ENCODE assay signal across 10 mouse cellular contexts in the genomic region with DNA sequence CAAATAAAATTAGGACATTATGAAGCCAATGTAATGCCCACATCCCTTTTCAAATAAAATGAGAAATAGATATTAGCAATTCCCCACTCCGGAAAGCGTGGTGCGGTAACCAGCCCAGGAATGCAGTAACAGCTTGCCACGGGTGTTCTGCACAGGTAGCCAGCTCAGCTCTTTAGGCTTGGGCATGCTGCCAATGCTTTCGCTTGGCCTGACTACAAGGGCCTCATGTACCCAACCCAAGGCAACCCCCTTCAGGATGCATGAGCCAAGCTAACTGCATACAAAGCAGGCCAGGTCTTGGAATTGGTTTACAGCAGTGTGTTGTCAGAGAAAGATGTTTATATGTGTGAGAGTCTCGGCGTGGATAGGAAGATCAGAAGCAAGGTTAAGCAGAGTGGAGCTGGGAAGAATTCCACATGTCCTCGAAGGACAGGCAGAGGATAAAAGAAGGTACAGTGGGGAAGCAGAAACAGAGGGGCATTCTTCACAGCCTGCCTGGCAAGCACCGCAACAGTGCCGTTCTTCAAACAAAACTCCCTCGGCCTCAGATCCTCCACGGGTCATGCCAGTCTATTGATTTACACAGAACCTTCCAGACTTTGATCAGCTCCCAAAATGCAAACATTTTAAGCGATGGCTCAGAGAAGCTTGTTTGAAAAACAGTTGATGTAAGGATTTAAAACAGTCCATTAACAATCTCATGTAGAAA.
DNase-seq lines count a peak whose midpoint lies in the region; ATAC-seq lines count a peak whose summit lies in the region.
"Had no signal": no experiment of that assay in that cellular context is flagged by ENCODE, and none has a peak within 500 bp of the region (broad histone marks: within the 10 kb centered on the region; RNA-seq: fewer than 3 reads in every experiment).

No protein-coding gene starts in this region.

- peaks cover 5% of the 10 kb centered on the region; the same call in 1 of the 2 replicates for H3K27me3 ChIP-seq in hindbrain, embryonic 16.5 days (replicated peaks; ENCODE audit: control insufficient read depth, insufficient read depth, low read length)
- H3K27me3 ChIP-seq in hindbrain, embryonic 10.5 days (ENCODE audit: insufficient read depth, poor library complexity, severe bottlenecking): peaks cover 25% of the 10 kb centered on the region
- H3K27me3 ChIP-seq: limb, embryonic 12.5 days had no signal

- WGBS in hindbrain, embryonic 16.5 days: 62% methylated on average over 13 of the region's 13 CpGs
- WGBS in hindbrain, embryonic 10.5 days: 82% methylated on average over 13 of the region's 13 CpGs

- ATAC-seq in hindbrain, embryonic 16.5 days: peak; percentile 74
- no peak for ATAC-seq in erythroid progenitor cell, adult 5-6 weeks (replicated peaks; ENCODE audit: low FRiP score, poor library complexity, severe bottlenecking)
- no peak for ATAC-seq in activated CD4-positive, CD25-positive, alpha-beta regulatory T cell, adult 4 months

- H3K9ac ChIP-seq in hindbrain, embryonic 16.5 days (ENCODE audit: low read depth, low read length): no peak overlapping the region
- H3K9ac ChIP-seq: limb, embryonic 12.5 days had no signal

- H3K4me1 ChIP-seq in hindbrain, embryonic 16.5 days (ENCODE audit: control insufficient read depth, insufficient read depth, low read depth, low read length): no peaks in the 10 kb centered on the region
- no peaks in the 10 kb centered on the region for H3K4me1 ChIP-seq in hindbrain, embryonic 10.5 days (replicated peaks)
- H3K4me1 ChIP-seq: limb, embryonic 12.5 days had no signal

- DNase-seq in hindbrain, embryonic 10.5 days (ENCODE audit: low spot score): no peak
- DNase-seq in right cerebral cortex, postnatal 14 days: peak; percentile 9
- DNase-seq in right cerebral cortex, postnatal 36 days (ENCODE audit: low spot score in 2 of 2): no peak
- peak; percentile 78 for DNase-seq in kidney, postnatal 14 days
- no peak for DNase-seq in testis, postnatal 10 days (ENCODE audit: low spot score)
- DNase-seq: heart, postnatal 36 days had no signal

- no peak overlapping the region for H3K4me2 ChIP-seq in hindbrain, embryonic 16.5 days (ENCODE audit: low read length)
- H3K4me2 ChIP-seq: limb, embryonic 12.5 days had no signal

- H3K4me3 ChIP-seq in hindbrain, embryonic 16.5 days (ENCODE audit: low read length): no peak overlapping the region
- no peak overlapping the region for H3K4me3 ChIP-seq in hindbrain, embryonic 10.5 days
- H3K4me3 ChIP-seq: limb, embryonic 12.5 days had no signal

- no peaks in the 10 kb centered on the region for H3K9me3 ChIP-seq in hindbrain, embryonic 16.5 days (ENCODE audit: control insufficient read depth, low read length)
- H3K9me3 ChIP-seq in hindbrain, embryonic 10.5 days: no peaks in the 10 kb centered on the region
- H3K9me3 ChIP-seq: limb, embryonic 12.5 days had no signal

- no peaks in the 10 kb centered on the region for H3K36me3 ChIP-seq in hindbrain, embryonic 16.5 days (ENCODE audit: control insufficient read depth, insufficient read depth, low read length)
- no peaks in the 10 kb centered on the region for H3K36me3 ChIP-seq in hindbrain, embryonic 10.5 days
- H3K36me3 ChIP-seq: limb, embryonic 12.5 days had no signal

- H3K27ac ChIP-seq in hindbrain, embryonic 16.5 days (ENCODE audit: low read depth, low read length): no peak overlapping the region
- no peak overlapping the region for H3K27ac ChIP-seq in hindbrain, embryonic 10.5 days
- H3K27ac ChIP-seq: limb, embryonic 12.5 days had no signal

Comparison
In these comparisons a context has a peak if more than half of its experiments do, and no peak if none do; other contexts are left out.
1. DNase-seq: peak in right cerebral cortex, postnatal 14 days (single experiment) and kidney, postnatal 14 days (single experiment); none in hindbrain, embryonic 10.5 days (single experiment), right cerebral cortex, postnatal 36 days (0 of 2) and testis, postnatal 10 days (single experiment).